Mouse (Mus musculus): ENCODE data around the gene Foxp1.

GRCm38 (mm10) chr6:98938348-98938747 is 584.2 kb downstream of the Foxp1 start:
- TF ChIP-seq CTCF (IDR thresholded peaks at IDR 0.05; ENCODE audit: control insufficient read depth, insufficient read depth, low read length) (no peak), POLR2A (IDR thresholded peaks at IDR 0.05; ENCODE audit: borderline replicate concordance, control insufficient read depth, low read depth, low read length) (no peak)

Measured in bone marrow, adult 2 months (tissue).